Mouse (Mus musculus) myocyte (in vitro differentiated cells): Measurements from ENCODE around the gene Gcm2. TPM values are rescaled to one million over a fixed set of nuclear protein-coding genes. Genes with fewer than 3 reads are reported as not detected.

Source experiments
- H3K27me3 ChIP-seq: one replicate; pipeline ENCODE4 v1.6.1; 2011; ENCODE audit not compliant: control insufficient read depth, insufficient read depth, insufficient read length
- H3K36me3 ChIP-seq: one replicate; pipeline ENCODE4 v1.6.1; 2011; ENCODE audit not compliant: control insufficient read depth, insufficient read depth
- H3K4me2 ChIP-seq: one replicate; pipeline ENCODE4 v1.6.1; 2011; ENCODE audit warnings: low read depth, control low read depth
- H3K4me3 ChIP-seq: one replicate; pipeline ENCODE4 v1.5.1; 2011; ENCODE audit warnings: mild to moderate bottlenecking, control low read depth, moderate library complexity
- H3K79me2 ChIP-seq: one replicate; pipeline ENCODE4 v1.6.1; 2011; ENCODE audit not compliant: control insufficient read depth, insufficient read depth
- H3ac ChIP-seq: one replicate; pipeline ENCODE4 v1.6.1; 2011; ENCODE audit not compliant: control insufficient read depth, insufficient read length
- CEBPB ChIP-seq: IDR thresholded peaks from 2 replicates; pipeline ENCODE4 v1.6.1; 2011; ENCODE audit warnings: mild to moderate bottlenecking, moderate library complexity; ENCODE audit not compliant: poor library complexity, insufficient read depth, severe bottlenecking
- E2F4 ChIP-seq: IDR thresholded peaks from one replicate; pipeline ENCODE4 v1.6.1; 2011; ENCODE audit warnings: mild to moderate bottlenecking, control low read depth, moderate library complexity; ENCODE audit not compliant: insufficient read depth
- MAX ChIP-seq: IDR thresholded peaks from one replicate; pipeline ENCODE4 v1.6.1; 2011; ENCODE audit warnings: low read depth, mild to moderate bottlenecking, control low read depth
- MYOD1 ChIP-seq, 3 experiments: IDR thresholded peaks; one replicate each; pipeline ENCODE4 v1.6.1; 2011; ENCODE audit warnings: control low read depth in 2 of 3, low read depth in 2 of 3, mild to moderate bottlenecking in 2 of 3, moderate library complexity in 1 of 3; ENCODE audit not compliant: insufficient read length in 2 of 3, control insufficient read depth in 1 of 3
- MYOG ChIP-seq, 3 experiments: IDR thresholded peaks; one replicate each; pipeline ENCODE4 v1.6.1; 2011; ENCODE audit warnings: control low read depth in 2 of 3, low read depth in 2 of 3, mild to moderate bottlenecking in 2 of 3; ENCODE audit not compliant: insufficient read length in 2 of 3, control insufficient read depth in 1 of 3, insufficient read depth in 1 of 3
- POLR2A ChIP-seq: IDR thresholded peaks from one replicate; pipeline ENCODE4 v1.6.1; 2011; ENCODE audit warnings: low read depth, mild to moderate bottlenecking, control low read depth, moderate library complexity; ENCODE audit not compliant: insufficient read length
- POLR2AphosphoS2 ChIP-seq: IDR thresholded peaks from one replicate; pipeline ENCODE4 v1.6.1; 2011; ENCODE audit warnings: low read depth, control low read depth; ENCODE audit not compliant: insufficient read length
- REST ChIP-seq: IDR thresholded peaks from one replicate; pipeline ENCODE4 v1.6.1; 2011; ENCODE audit warnings: mild to moderate bottlenecking, control low read depth, moderate library complexity; ENCODE audit not compliant: insufficient read depth, insufficient read length
- SRF ChIP-seq: IDR thresholded peaks from one replicate; pipeline ENCODE4 v1.6.1; 2011; ENCODE audit warnings: low read depth; ENCODE audit not compliant: control insufficient read depth, insufficient read length
- TCF12 ChIP-seq: IDR thresholded peaks from one replicate; pipeline ENCODE4 v1.6.1; 2011; ENCODE audit warnings: mild to moderate bottlenecking, control low read depth; ENCODE audit not compliant: poor library complexity, insufficient read depth, severe bottlenecking
- TCF3 ChIP-seq: IDR thresholded peaks from one replicate; pipeline ENCODE4 v1.6.1; 2011; ENCODE audit warnings: low read depth, control low read depth; ENCODE audit not compliant: insufficient read length
- USF1 ChIP-seq: IDR thresholded peaks from one replicate; pipeline ENCODE4 v1.6.1; 2011; ENCODE audit warnings: low read depth, mild to moderate bottlenecking, control low read depth, moderate library complexity
- polyA plus RNA-seq: library from polyadenylated mRNA; unstranded; fragments of >200 nt; fragmentation: generic; extraction: Trizol; gene quantifications from one replicate; pipeline ENCODE4 v1.2.1, GENCODE M21; 2012; ENCODE audit warnings: missing spikeins

The Gcm2 gene
- polyA plus RNA-seq, 1 experiment = not detected

DNA sequence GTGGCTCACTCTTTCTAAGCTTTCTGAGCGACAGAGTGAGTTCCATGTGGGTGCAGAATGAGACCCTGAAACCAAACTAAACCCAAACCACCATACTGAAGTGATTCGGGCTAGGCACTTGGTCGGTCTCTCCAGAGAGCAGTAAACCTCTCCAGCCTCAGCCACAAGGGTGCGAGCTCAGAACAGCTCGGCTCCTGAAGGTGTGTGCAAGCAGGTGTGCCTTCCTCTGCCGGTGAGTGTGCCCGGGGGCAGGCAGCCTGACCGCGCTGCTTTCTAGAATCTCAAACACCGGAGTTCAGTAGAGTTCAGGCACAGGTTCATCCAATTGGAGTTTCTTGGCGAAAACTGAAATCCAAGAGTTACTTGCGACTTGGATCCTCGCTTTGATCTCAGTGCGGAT is 3.1 kb upstream of the Gcm2 start, which contains the start of gene Sycp2l:
TSS of gene Sycp2l (plus strand) at position 368 of the 400 bp plus-strand sequence.
- H3K4me3 ChIP-seq = no peak within 1 kb of the TSS
- no peaks in the 10 kb centered on the region for H3K36me3 ChIP-seq
- TF ChIP-seq POLR2A (no peak), MYOD1 (IDR thresholded peaks at IDR 0.05; ENCODE audit: control insufficient read depth in 1 of 3, insufficient read length in 2 of 3, low read depth in 2 of 3) (no peak), MAX (no peak), SRF (no peak), USF1 (no peak), REST (no peak)
- peaks cover 32% of the 10 kb centered on the region for H3K27me3 ChIP-seq
- no peaks in the 10 kb centered on the region for H3K79me2 ChIP-seq
- H3K4me2 ChIP-seq = no peak within 1 kb of the TSS
- H3ac ChIP-seq = no peak within 1 kb of the TSS

- H3K79me2 ChIP-seq = no peaks in the 10 kb centered on the region
- H3K27me3 ChIP-seq = peaks cover 29% of the 10 kb centered on the region
- H3K36me3 ChIP-seq = no peaks in the 10 kb centered on the region
- H3ac ChIP-seq = no peak overlapping the region
- TF ChIP-seq MYOD1 (IDR thresholded peaks at IDR 0.05; ENCODE audit: control insufficient read depth in 1 of 3, insufficient read length in 2 of 3, low read depth in 2 of 3) (no peak), TCF12 (no peak), TCF3 (no peak), SRF (no peak), MAX (no peak), MYOG (IDR thresholded peaks at IDR 0.05; ENCODE audit: control insufficient read depth in 1 of 3, insufficient read depth in 1 of 3, insufficient read length in 2 of 3, low read depth in 2 of 3) (no peak), POLR2AphosphoS2 (no peak), CEBPB (no peak), REST (no peak), USF1 (no peak), E2F4 (no peak), POLR2A (no peak)
- H3K4me3 ChIP-seq = no peak overlapping the region
- no peak overlapping the region for H3K4me2 ChIP-seq
These were observed 5.3 kb downstream of the Gcm2 start for GRCm38 (mm10) chr13:41105541-41105940.

- TF ChIP-seq POLR2AphosphoS2 (no peak), SRF (no peak), MYOG (IDR thresholded peaks at IDR 0.05; ENCODE audit: control insufficient read depth in 1 of 3, insufficient read depth in 1 of 3, insufficient read length in 2 of 3, low read depth in 2 of 3) (no peak), CEBPB (no peak), REST (no peak)
- Histone ChIP-seq H3K27me3 (peaks cover 24% of the 10 kb centered on the region), H3K79me2 (no peaks in the 10 kb centered on the region), H3ac (no peak overlapping the region), H3K36me3 (no peaks in the 10 kb centered on the region), H3K4me3 (no peak overlapping the region), H3K4me2 (no peak overlapping the region)
These were observed 6.9 kb downstream of the Gcm2 start for GRCm38 (mm10) chr13:41103841-41104525.

- no peak for TF ChIP-seq USF1
- TF ChIP-seq POLR2A = no peak
- no peak for TF ChIP-seq REST
- no peak overlapping the region for H3K4me3 ChIP-seq
- peaks cover 16% of the 10 kb centered on the region for H3K27me3 ChIP-seq
- no peak overlapping the region for H3ac ChIP-seq
- H3K79me2 ChIP-seq = no peaks in the 10 kb centered on the region
- H3K4me2 ChIP-seq = no peak overlapping the region
- H3K36me3 ChIP-seq = no peaks in the 10 kb centered on the region
These were observed 10.8 kb downstream of the Gcm2 start for GRCm38 (mm10) chr13:41100031-41100430.

- Histone ChIP-seq H3K4me2 (no peak overlapping the region), H3K36me3 (no peaks in the 10 kb centered on the region), H3K79me2 (no peaks in the 10 kb centered on the region), H3ac (no peak overlapping the region), H3K4me3 (no peak overlapping the region), H3K27me3 (peaks cover 14% of the 10 kb centered on the region)
- TF ChIP-seq E2F4 = no peak
- no peak for TF ChIP-seq TCF3
- TF ChIP-seq MYOD1 (IDR thresholded peaks at IDR 0.05; ENCODE audit: control insufficient read depth in 1 of 3, insufficient read length in 2 of 3, low read depth in 2 of 3) = no peak
- TF ChIP-seq MAX = no peak
- TF ChIP-seq SRF = no peak
- no peak for TF ChIP-seq POLR2A
- TF ChIP-seq MYOG (IDR thresholded peaks at IDR 0.05; ENCODE audit: control insufficient read depth in 1 of 3, insufficient read depth in 1 of 3, insufficient read length in 2 of 3, low read depth in 2 of 3) = no peak
- TF ChIP-seq POLR2AphosphoS2 = no peak
- TF ChIP-seq REST = no peak
- no peak for TF ChIP-seq CEBPB
- no peak for TF ChIP-seq TCF12
- TF ChIP-seq USF1 = no peak
These were observed 12.5 kb downstream of the Gcm2 start for GRCm38 (mm10) chr13:41098325-41098724.
